21 mouse cellular contexts compared by ENCODE assay signal in the genomic region with DNA sequence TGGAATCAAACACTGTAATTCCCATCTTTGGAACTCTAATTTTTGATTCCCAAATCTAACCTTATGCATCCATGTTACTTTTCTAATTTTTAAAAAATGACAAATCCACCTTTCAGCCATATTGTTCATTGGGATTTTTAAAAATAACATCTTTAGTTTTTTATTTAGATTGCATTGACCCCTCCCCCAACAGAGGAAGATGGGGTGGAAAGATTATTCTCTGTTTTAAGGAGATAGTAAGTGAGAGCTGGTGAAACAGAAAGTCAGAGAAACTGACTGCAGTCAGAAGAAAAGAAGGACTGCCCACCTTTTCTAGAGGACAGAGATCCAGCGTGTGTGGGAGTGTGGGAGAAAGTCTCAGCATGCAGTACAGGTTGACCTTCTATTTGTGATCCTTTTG.
"Had no signal": no experiment of that assay in that cellular context is flagged by ENCODE, and none has a peak within 500 bp of the region (broad histone marks: within the 10 kb centered on the region; RNA-seq: fewer than 3 reads in every experiment).

No protein-coding gene starts in this region.

- H3K4me2 ChIP-seq: lung, embryonic 15.5 days; midbrain, embryonic 12.5 days; neural tube, embryonic 13.5 days; neural tube, embryonic 15.5 days had no signal

- H3K9me3 ChIP-seq: lung, embryonic 15.5 days; midbrain, embryonic 10.5 days; midbrain, embryonic 12.5 days; neural tube, embryonic 13.5 days; neural tube, embryonic 15.5 days had no signal

- H3K9ac ChIP-seq: lung, embryonic 15.5 days; midbrain, embryonic 12.5 days; neural tube, embryonic 13.5 days; neural tube, embryonic 15.5 days had no signal

- H3K4me1 ChIP-seq: lung, embryonic 15.5 days; midbrain, embryonic 10.5 days; midbrain, embryonic 12.5 days; neural tube, embryonic 13.5 days; neural tube, embryonic 15.5 days had no signal

- DNase-seq: lung, adult 2 months; lung, postnatal 14 days; lung, postnatal 36 days; midbrain, embryonic 14.5 days; retina, postnatal 1 day; right cerebral cortex, adult 18-20 months; right cerebral cortex, postnatal 25 days; right cerebral cortex, postnatal 4 days; spleen, adult 18-20 months; thymus, adult 18-20 months; thymus, postnatal 14 days; thymus, postnatal 36 days had no signal

- H3K27me3 ChIP-seq: lung, embryonic 15.5 days; neural tube, embryonic 15.5 days had no signal

- H3K4me3 ChIP-seq: lung, embryonic 15.5 days; midbrain, embryonic 10.5 days; midbrain, embryonic 12.5 days; myocyte; neural tube, embryonic 13.5 days; neural tube, embryonic 15.5 days had no signal

- H3K27ac ChIP-seq: lung, embryonic 15.5 days; macrophage; midbrain, embryonic 10.5 days; midbrain, embryonic 12.5 days; neural tube, embryonic 13.5 days; neural tube, embryonic 15.5 days had no signal

- H3K36me3 ChIP-seq: lung, embryonic 15.5 days; midbrain, embryonic 10.5 days; midbrain, embryonic 12.5 days; neural tube, embryonic 13.5 days; neural tube, embryonic 15.5 days had no signal

- ATAC-seq: lung, postnatal 0 days; midbrain, embryonic 16.5 days had no signal
